Mouse (Mus musculus): ENCODE results near the gene Zfp180. TPM values are rescaled to one million over a fixed set of nuclear protein-coding genes. Genes with fewer than 3 reads are reported as not detected.

Gene Zfp180
- polyA plus RNA-seq, 1 experiment from 2014 or later = 28.4 TPM

DNA sequence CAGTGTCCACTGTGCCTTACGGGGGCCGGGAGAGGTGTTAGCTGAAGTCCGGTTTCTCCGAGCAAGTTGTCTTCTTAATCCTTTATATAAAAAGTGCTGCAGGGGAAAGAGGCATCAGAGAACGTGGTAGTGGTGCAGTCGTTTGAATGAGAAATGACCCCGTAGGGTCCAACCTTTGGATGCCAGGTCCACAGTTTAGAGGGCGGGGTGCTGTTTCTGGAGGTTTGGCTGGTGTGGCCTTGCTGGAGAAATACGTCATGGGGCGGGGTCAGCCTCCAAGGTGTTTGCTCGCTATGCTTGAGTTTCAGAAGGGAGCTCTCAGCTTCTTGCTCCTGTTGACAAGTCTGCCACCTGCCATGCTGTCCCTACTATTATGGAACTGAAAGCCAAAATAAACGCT, 31.3 kb downstream of the Zfp180 start:
- Histone ChIP-seq H3K4me3 (peak overlapping the region; percentile 62), H3K36me3 (peaks cover 18% of the 10 kb centered on the region), H3K27ac (replicated peaks) (peak overlapping the region; percentile 75), H3K27me3 (ENCODE audit: low read depth, poor library complexity, severe bottlenecking) (no peaks in the 10 kb centered on the region), H3K9me3 (replicated peaks) (peaks cover 21% of the 10 kb centered on the region), H3K4me1 (peaks cover 9% of the 10 kb centered on the region)
- DNase-seq (ENCODE audit: low spot score) = peak; percentile 19
- 9% methylated on average over 12 of the region's 12 CpGs for WGBS

DNA sequence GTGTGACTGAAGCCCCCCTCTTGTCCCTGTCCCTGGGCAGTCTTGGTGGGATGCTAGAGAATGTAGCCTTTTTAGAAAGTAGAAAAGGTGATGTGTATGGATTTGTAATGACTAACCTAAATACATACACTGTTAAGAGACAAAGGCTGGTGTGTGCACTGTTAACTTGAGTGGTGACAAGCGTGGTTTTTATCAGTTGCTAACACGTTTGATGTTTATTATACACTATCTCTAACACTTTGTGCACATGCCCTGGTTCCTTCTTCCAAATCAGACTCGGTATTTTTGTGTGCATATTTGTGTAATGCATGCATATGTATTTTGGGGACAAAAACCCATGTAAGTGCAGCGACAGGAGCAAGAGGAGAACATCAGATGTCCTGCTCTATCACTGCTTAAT, 34.9 kb downstream of the Zfp180 start:
- DNase-seq (ENCODE audit: low spot score) = no peak
- 77% methylated on average over 4 of the region's 4 CpGs for WGBS
- Histone ChIP-seq H3K4me1 (peaks cover 9% of the 10 kb centered on the region), H3K36me3 (no peaks in the 10 kb centered on the region), H3K27me3 (ENCODE audit: low read depth, poor library complexity, severe bottlenecking) (no peaks in the 10 kb centered on the region), H3K9me3 (replicated peaks) (no peaks in the 10 kb centered on the region), H3K4me3 (no peak overlapping the region), H3K27ac (replicated peaks) (no peak overlapping the region)

DNA sequence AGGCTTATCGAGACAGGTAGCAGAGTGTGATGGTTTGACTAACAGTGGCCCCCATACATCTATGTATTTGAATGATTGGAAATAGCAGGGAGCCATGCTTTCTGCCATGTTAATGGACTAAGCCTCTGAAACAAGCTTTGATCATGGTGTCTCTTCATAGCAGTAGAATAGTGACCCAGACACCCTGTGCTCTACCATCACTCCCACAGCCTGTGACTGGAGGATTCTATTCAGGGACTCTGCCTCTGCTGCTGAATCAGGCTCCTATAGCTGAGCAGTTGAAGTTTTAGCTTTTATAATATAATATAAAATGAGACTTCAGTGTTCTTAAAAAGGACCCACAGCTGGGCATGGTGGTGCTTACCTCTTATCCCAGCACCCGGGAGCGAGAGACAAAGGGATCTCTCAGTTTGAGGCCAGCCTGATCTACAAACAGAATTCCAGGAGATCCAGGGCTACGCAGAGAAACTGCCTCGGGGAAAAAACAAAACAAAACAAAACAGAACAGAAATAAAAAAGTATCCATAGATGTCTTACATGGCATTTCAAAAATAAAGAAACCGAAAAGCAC, 51.8 kb downstream of the Zfp180 start:
- peak overlapping the region; percentile 85 for H3K27ac ChIP-seq (replicated peaks)
- no peak for DNase-seq (ENCODE audit: low spot score)
- peaks cover 15% of the 10 kb centered on the region for H3K4me1 ChIP-seq

DNA sequence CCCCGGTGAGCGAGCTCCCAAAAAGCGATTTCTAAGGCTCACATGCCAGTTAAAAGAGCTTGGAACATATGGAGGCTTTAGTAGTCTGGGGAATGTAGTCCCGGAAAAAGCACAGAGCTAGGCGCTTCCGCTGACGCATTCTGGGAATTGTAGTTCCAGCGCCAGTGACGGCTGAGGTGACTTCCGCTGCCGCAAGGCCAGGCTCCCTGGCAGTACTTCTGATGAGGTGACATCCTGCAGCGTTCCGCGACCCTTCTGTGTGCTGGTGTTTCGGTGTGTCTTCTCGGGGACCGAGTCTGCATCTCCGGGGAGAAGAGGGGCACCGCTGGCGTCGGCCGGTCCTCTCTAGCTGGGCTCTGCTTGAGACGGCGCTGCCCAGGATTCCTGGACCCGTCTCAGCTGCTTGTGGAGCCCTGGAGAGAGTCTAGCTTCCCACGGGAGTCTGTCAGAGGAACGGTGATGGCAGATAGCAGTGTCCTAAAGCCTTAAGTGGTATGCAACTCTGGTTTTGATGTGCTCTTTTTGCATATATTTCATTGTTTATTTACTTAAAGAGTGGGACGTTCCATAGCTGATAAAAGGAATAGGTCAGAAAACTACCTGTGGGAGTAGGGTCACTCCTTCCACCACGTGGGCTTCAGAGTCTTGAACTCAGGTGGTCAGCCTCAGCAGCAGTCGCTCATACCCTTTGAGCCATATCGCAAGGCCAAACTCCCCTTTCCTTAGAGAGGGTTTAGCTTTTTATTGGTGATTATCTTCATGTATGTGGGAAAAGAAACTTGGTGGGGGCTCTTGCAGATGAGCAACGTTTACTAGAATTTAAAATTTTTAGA, 52.5 kb downstream of the Zfp180 start, which contains the start of gene Zfp235:
Gene Zfp235, plus strand, starts transcription at position 174 of the 833 bp plus-strand sequence.
- H3K36me3 ChIP-seq = peaks cover 35% of the 10 kb centered on the region
- peak within 1 kb of the TSS; percentile 85 for H3K27ac ChIP-seq (replicated peaks)
- WGBS = 4% methylated on average over 32 of the region's 32 CpGs
- H3K9me3 ChIP-seq (replicated peaks) = no peaks in the 10 kb centered on the region
- peaks cover 15% of the 10 kb centered on the region for H3K4me1 ChIP-seq
- no peaks in the 10 kb centered on the region for H3K27me3 ChIP-seq (ENCODE audit: low read depth, poor library complexity, severe bottlenecking)
- peak; percentile 84 for DNase-seq (ENCODE audit: low spot score)
- H3K4me3 ChIP-seq = peak within 1 kb of the TSS; percentile 82

More for the DNA sequence above, 51.8 kb downstream of the Zfp180 start:
- Histone ChIP-seq H3K36me3 (peaks cover 28% of the 10 kb centered on the region), H3K4me3 (peak overlapping the region; percentile 82), H3K9me3 (replicated peaks) (no peaks in the 10 kb centered on the region), H3K27me3 (ENCODE audit: low read depth, poor library complexity, severe bottlenecking) (no peaks in the 10 kb centered on the region)
- 19% methylated on average over 6 of the region's 6 CpGs for WGBS

DNA sequence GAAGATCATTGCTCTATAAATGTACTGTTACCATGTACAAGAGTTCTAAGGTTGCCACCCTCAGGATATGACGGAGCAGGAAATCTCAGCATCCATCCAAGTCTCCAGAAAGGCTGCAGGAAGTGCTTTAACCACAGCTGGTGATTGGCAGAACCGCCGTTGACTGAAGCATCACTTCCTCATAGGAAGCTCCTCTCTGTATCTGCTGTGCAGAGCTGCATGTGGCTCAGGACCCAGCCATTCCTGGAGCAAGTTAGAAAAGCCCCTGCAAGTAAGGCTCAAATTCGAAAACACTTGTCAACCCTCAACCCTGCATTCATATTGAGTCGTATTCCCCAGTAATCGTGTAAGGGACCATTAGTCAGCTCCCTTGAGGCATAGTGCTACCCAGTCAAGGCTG, 60.8 kb downstream of the Zfp180 start:
- H3K4me1 ChIP-seq = no peaks in the 10 kb centered on the region
- H3K9me3 ChIP-seq (replicated peaks) = peaks cover 23% of the 10 kb centered on the region
- no peak overlapping the region for H3K27ac ChIP-seq (replicated peaks)
- no peak overlapping the region for H3K4me3 ChIP-seq
- DNase-seq (ENCODE audit: low spot score) = no peak
- no peaks in the 10 kb centered on the region for H3K27me3 ChIP-seq (ENCODE audit: low read depth, poor library complexity, severe bottlenecking)
- WGBS = 93% methylated on average over 6 of the region's 6 CpGs
- H3K36me3 ChIP-seq = peaks cover 51% of the 10 kb centered on the region

DNA sequence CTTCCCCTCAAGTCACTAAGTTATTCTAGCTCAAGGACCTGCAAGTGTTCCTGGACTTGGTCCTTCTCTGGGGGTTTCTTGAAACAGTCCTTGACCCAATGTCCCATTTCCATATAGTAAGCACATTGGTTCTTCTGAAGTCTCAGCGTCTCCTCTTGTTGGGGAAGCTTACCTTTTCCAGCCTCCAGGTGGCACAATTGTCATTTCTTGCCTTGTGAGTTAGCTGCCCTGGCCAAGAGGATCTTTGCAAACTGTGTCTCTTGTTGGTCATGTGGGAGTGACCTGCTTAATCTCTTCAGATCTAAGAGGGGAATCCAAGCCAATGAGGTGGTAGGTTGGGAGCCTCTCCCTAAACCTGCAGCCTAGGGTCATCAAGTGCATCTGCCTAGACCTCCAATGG, 71.5 kb downstream of the Zfp180 start:
- no peaks in the 10 kb centered on the region for H3K4me1 ChIP-seq
- H3K27ac ChIP-seq (replicated peaks) = no peak overlapping the region
- no peak for DNase-seq (ENCODE audit: low spot score)
- no peaks in the 10 kb centered on the region for H3K36me3 ChIP-seq
- no peaks in the 10 kb centered on the region for H3K27me3 ChIP-seq (ENCODE audit: low read depth, poor library complexity, severe bottlenecking)
- 18% methylated on average over 1 of the region's 1 CpGs for WGBS
- 0 out of 2 replicates have a peak, but pooled peaks cover 4% of the 10 kb centered on the region for H3K9me3 ChIP-seq (replicated peaks)
- H3K4me3 ChIP-seq = no peak overlapping the region

Other genes starting within 250 kb of the Zfp180 start
- not detected in 2 replicates for gene Vmn1r176, start 244.6 kb upstream of the Zfp180 start, polyA plus RNA-seq (2016; fragmentation: Nextera tagmentation; extraction: Ambion mirVana)
- not detected in 2 replicates for gene Vmn1r177, start 215.5 kb upstream of the Zfp180 start, polyA plus RNA-seq (2016; fragmentation: Nextera tagmentation; extraction: Ambion mirVana)
- gene Vmn1r178, start 189.9 kb upstream of the Zfp180 start, polyA plus RNA-seq (2016; fragmentation: Nextera tagmentation; extraction: Ambion mirVana) = not detected in 2 replicates
- not detected in 2 replicates for gene Vmn1r179, start 154.9 kb upstream of the Zfp180 start, polyA plus RNA-seq (2016; fragmentation: Nextera tagmentation; extraction: Ambion mirVana)
- gene Vmn1r180, start 131.3 kb upstream of the Zfp180 start, polyA plus RNA-seq (2016; fragmentation: Nextera tagmentation; extraction: Ambion mirVana) = not detected in 2 replicates
- gene Vmn1r181, start 107.3 kb upstream of the Zfp180 start, polyA plus RNA-seq (2016; fragmentation: Nextera tagmentation; extraction: Ambion mirVana) = not detected in 2 replicates
- not detected in 2 replicates for gene V1rd19, start 80.2 kb upstream of the Zfp180 start, polyA plus RNA-seq (2016; fragmentation: Nextera tagmentation; extraction: Ambion mirVana)
- gene Vmn1r183, start 28.7 kb upstream of the Zfp180 start, polyA plus RNA-seq (2016; fragmentation: Nextera tagmentation; extraction: Ambion mirVana) = 0.01 TPM in 1 of 2 replicates, not detected in the other
- 3.9 and 6.1 TPM in 2 replicates for gene Zfp112, start 30.4 kb downstream of the Zfp180 start, polyA plus RNA-seq (2016; fragmentation: Nextera tagmentation; extraction: Ambion mirVana)
- 14.0 and 14.9 TPM in 2 replicates for gene Zfp235, start 52.2 kb downstream of the Zfp180 start, polyA plus RNA-seq (2016; fragmentation: Nextera tagmentation; extraction: Ambion mirVana)
- gene Zfp114, start 93.1 kb downstream of the Zfp180 start, polyA plus RNA-seq (2016; fragmentation: Nextera tagmentation; extraction: Ambion mirVana) = 5.2 and 5.4 TPM in 2 replicates
- 10.7 and 10.9 TPM in 2 replicates for gene Zfp111, start 129.5 kb downstream of the Zfp180 start, polyA plus RNA-seq (2016; fragmentation: Nextera tagmentation; extraction: Ambion mirVana)
- gene Zfp109, start 155.6 kb downstream of the Zfp180 start, polyA plus RNA-seq (2016; fragmentation: Nextera tagmentation; extraction: Ambion mirVana) = 5.1 and 5.7 TPM in 2 replicates
- gene Zfp108, start 172.9 kb downstream of the Zfp180 start, polyA plus RNA-seq (2016; fragmentation: Nextera tagmentation; extraction: Ambion mirVana) = 2.1 and 2.7 TPM in 2 replicates
- 6.2 and 7.4 TPM in 2 replicates for gene Zfp93, start 188.5 kb downstream of the Zfp180 start, polyA plus RNA-seq (2016; fragmentation: Nextera tagmentation; extraction: Ambion mirVana)
- gene Zfp61, start 219.3 kb downstream of the Zfp180 start, polyA plus RNA-seq (2016; fragmentation: Nextera tagmentation; extraction: Ambion mirVana) = 36.7 and 41.4 TPM in 2 replicates
- 13.7 and 15.5 TPM in 2 replicates for gene Zfp94, start 234.7 kb downstream of the Zfp180 start, polyA plus RNA-seq (2016; fragmentation: Nextera tagmentation; extraction: Ambion mirVana)